Mouse (Mus musculus) MEL (cell line): ENCODE data around the gene Slc7a6os. TPM values are rescaled to one million over a fixed set of nuclear protein-coding genes. Genes with fewer than 3 reads are reported as not detected.
A peak's percentile ranks its signal among the peaks of the same experiment; 100 is the strongest.

Experiments used
- DNase-seq: peaks from one replicate; pipeline ENCODE4 v3.0.0; 2011; ENCODE audit warnings: low read depth, low spot score
- H3K27ac ChIP-seq: 2 replicates; pipeline ENCODE4 v1.5.1; 2012; ENCODE audit warnings: low read depth, mild to moderate bottlenecking, control low read depth, low read length, moderate library complexity; ENCODE audit not compliant: control insufficient read depth
- H3K27me3 ChIP-seq, 2 experiments: fragments of 150-350 bp in 1 of 2; sonication (generic) in 1 of 2; 2 replicates each; pipeline ENCODE4 v1.6.1; 2012; ENCODE audit warnings: low read length in 2 of 2, mild to moderate bottlenecking in 2 of 2, improper control_type of control experiment in 1 of 2, moderate library complexity in 1 of 2; ENCODE audit not compliant: insufficient read depth in 2 of 2, control insufficient read depth in 1 of 2
- H3K36me3 ChIP-seq, 2 experiments: 2 replicates each; pipeline ENCODE4 v1.6.1; 2012 to 2014; ENCODE audit warnings: low read length in 2 of 2, improper control_type of control experiment in 1 of 2, inconsistent platforms in 1 of 2, mild to moderate bottlenecking in 1 of 2; ENCODE audit not compliant: insufficient read depth in 2 of 2, control insufficient read depth in 1 of 2
- H3K4me1 ChIP-seq, 2 experiments: fragments of 150-350 bp in 1 of 2; sonication (generic) in 1 of 2; 2 replicates each; pipeline ENCODE4 v1.6.1; 2012; ENCODE audit warnings: low read length in 2 of 2, improper control_type of control experiment in 1 of 2, mild to moderate bottlenecking in 1 of 2; ENCODE audit not compliant: insufficient read depth in 2 of 2, control insufficient read depth in 1 of 2
- H3K4me3 ChIP-seq, 2 experiments: fragments of 150-350 bp in 1 of 2; sonication (generic) in 1 of 2; 2 replicates each; pipeline ENCODE4 v1.5.1; 2012; ENCODE audit warnings: low read depth in 2 of 2, low read length in 2 of 2, mild to moderate bottlenecking in 2 of 2, moderate library complexity in 2 of 2, control low read depth in 1 of 2, improper control_type of control experiment in 1 of 2; ENCODE audit not compliant: control insufficient read depth in 1 of 2, insufficient read depth in 1 of 2
- H3K79me2 ChIP-seq: 2 replicates; pipeline ENCODE4 v1.6.1; 2012; ENCODE audit warnings: mild to moderate bottlenecking, low read length, moderate library complexity; ENCODE audit not compliant: control insufficient read depth, poor library complexity, insufficient read depth
- H3K9ac ChIP-seq: 2 replicates; pipeline ENCODE4 v1.6.1; 2012; ENCODE audit warnings: low read depth, mild to moderate bottlenecking, control low read depth, low read length, moderate library complexity; ENCODE audit not compliant: control insufficient read depth, poor library complexity, severe bottlenecking
- H3K9me3 ChIP-seq: fragments of 150-350 bp; sonication (generic); replicated peaks from 2 replicates; pipeline ENCODE4 v1.6.1; 2012; ENCODE audit warnings: mild to moderate bottlenecking, low read length, improper control_type of control experiment, moderate library complexity; ENCODE audit not compliant: insufficient read depth
- BHLHE40 ChIP-seq: IDR thresholded peaks from 2 replicates; pipeline ENCODE4 v1.6.1; 2012; ENCODE audit warnings: low read depth, mild to moderate bottlenecking, inconsistent platforms, low read length, improper control_type of control experiment, borderline replicate concordance
- CHD2 ChIP-seq: IDR thresholded peaks from 2 replicates; pipeline ENCODE4 v1.6.1; 2011; ENCODE audit warnings: low read length, improper control_type of control experiment
- CTCF ChIP-seq, 3 experiments: IDR thresholded peaks in 2 of 3; conservative IDR thresholded peaks in 1 of 3; 2 replicates each; pipeline ENCODE4 v1.5.1; 2011 to 2012; ENCODE audit warnings: low read length in 3 of 3, low read depth in 2 of 3, mild to moderate bottlenecking in 2 of 3, improper control_type of control experiment in 1 of 3, inconsistent platforms in 1 of 3, mixed read lengths in 1 of 3, moderate library complexity in 1 of 3; ENCODE audit not compliant: control insufficient read depth in 1 of 3, insufficient read depth in 1 of 3, poor library complexity in 1 of 3, severe bottlenecking in 1 of 3
- GABPA ChIP-seq: IDR thresholded peaks from 2 replicates; pipeline ENCODE4 v1.6.1; 2012; ENCODE audit warnings: low read depth, mild to moderate bottlenecking, inconsistent platforms, low read length, improper control_type of control experiment, moderate library complexity
- JUND ChIP-seq: IDR thresholded peaks from 2 replicates; pipeline ENCODE4 v1.6.1; 2011; ENCODE audit warnings: low read depth, mild to moderate bottlenecking, improper control_type of control experiment, low read length
- MAZ ChIP-seq: IDR thresholded peaks from 2 replicates; pipeline ENCODE4 v1.6.1; 2012; ENCODE audit warnings: low read depth, mild to moderate bottlenecking, inconsistent platforms, low read length, improper control_type of control experiment
- MXI1 ChIP-seq: IDR thresholded peaks from 2 replicates; pipeline ENCODE4 v1.6.1; 2011; ENCODE audit warnings: mild to moderate bottlenecking, low read depth, low read length, improper control_type of control experiment
- MYB ChIP-seq: IDR thresholded peaks from 2 replicates; pipeline ENCODE4 v1.6.1; 2011; ENCODE audit warnings: mild to moderate bottlenecking, low read depth, low read length, improper control_type of control experiment
- NELFE ChIP-seq: IDR thresholded peaks from 2 replicates; pipeline ENCODE4 v1.6.1; 2011; ENCODE audit warnings: low read depth, low read length, improper control_type of control experiment
- POLR2A ChIP-seq, 2 experiments: IDR thresholded peaks; 2 replicates each; pipeline ENCODE4 v1.6.1; 2011 to 2012; ENCODE audit warnings: low read length in 2 of 2, mild to moderate bottlenecking in 2 of 2, control low read depth in 1 of 2, improper control_type of control experiment in 1 of 2, low read depth in 1 of 2, moderate library complexity in 1 of 2; ENCODE audit not compliant: control insufficient read depth in 1 of 2, insufficient read depth in 1 of 2, poor library complexity in 1 of 2
- POLR2AphosphoS5 ChIP-seq: IDR thresholded peaks from 2 replicates; pipeline ENCODE4 v1.6.1; 2012; ENCODE audit warnings: low read depth, borderline replicate concordance, mild to moderate bottlenecking, inconsistent platforms, low read length, moderate library complexity, mixed read lengths
- RCOR1 ChIP-seq: IDR thresholded peaks from 2 replicates; pipeline ENCODE4 v1.6.1; 2012; ENCODE audit warnings: low read depth, mild to moderate bottlenecking, inconsistent platforms, low read length, improper control_type of control experiment
- SIN3A ChIP-seq: IDR thresholded peaks from 2 replicates; pipeline ENCODE4 v1.6.1; 2012; ENCODE audit warnings: low read length, improper control_type of control experiment, inconsistent platforms
- TCF12 ChIP-seq: IDR thresholded peaks from 2 replicates; pipeline ENCODE4 v1.6.1; 2014; ENCODE audit warnings: low read depth, mild to moderate bottlenecking, inconsistent platforms, low read length, improper control_type of control experiment, moderate library complexity
- ZKSCAN1 ChIP-seq: IDR thresholded peaks from 2 replicates; pipeline ENCODE4 v1.6.1; 2012; ENCODE audit warnings: low read depth, mild to moderate bottlenecking, inconsistent platforms, low read length, improper control_type of control experiment, moderate library complexity
- ZMIZ1 ChIP-seq: IDR thresholded peaks from 2 replicates; pipeline ENCODE4 v1.6.1; 2012; ENCODE audit warnings: low read depth, mild to moderate bottlenecking, inconsistent platforms, low read length, improper control_type of control experiment, moderate library complexity
- ZNF384 ChIP-seq: IDR thresholded peaks from 2 replicates; pipeline ENCODE4 v1.6.1; 2012; ENCODE audit warnings: low read depth, mild to moderate bottlenecking, inconsistent platforms, low read length, improper control_type of control experiment
- polyA plus RNA-seq, 2 experiments: library from polyadenylated mRNA; stranded (reverse) in 1 of 2; unstranded in 1 of 2; fragments of >175 nt in 1 of 2; fragments of >200 nt in 1 of 2; gene quantifications; 2 replicates each; pipeline versions ENCODE4 v1.2.1 to v1.2.4; 2012; ENCODE audit warnings: low replicate concordance in 2 of 2, low read depth in 1 of 2; ENCODE audit not compliant: insufficient read length in 2 of 2, insufficient read depth in 1 of 2, missing spikeins in 1 of 2
- total RNA-seq: library from RNA; depleted of rRNA; stranded (reverse); fragments of 300-350 nt; gene quantifications from 2 replicates; pipeline ENCODE4 v1.2.3, GENCODE M21; 2012

The Slc7a6os gene
- total and polyA plus RNA-seq, 3 experiments, result 52.0 to 53.6 TPM; not detected in 1

DNA sequence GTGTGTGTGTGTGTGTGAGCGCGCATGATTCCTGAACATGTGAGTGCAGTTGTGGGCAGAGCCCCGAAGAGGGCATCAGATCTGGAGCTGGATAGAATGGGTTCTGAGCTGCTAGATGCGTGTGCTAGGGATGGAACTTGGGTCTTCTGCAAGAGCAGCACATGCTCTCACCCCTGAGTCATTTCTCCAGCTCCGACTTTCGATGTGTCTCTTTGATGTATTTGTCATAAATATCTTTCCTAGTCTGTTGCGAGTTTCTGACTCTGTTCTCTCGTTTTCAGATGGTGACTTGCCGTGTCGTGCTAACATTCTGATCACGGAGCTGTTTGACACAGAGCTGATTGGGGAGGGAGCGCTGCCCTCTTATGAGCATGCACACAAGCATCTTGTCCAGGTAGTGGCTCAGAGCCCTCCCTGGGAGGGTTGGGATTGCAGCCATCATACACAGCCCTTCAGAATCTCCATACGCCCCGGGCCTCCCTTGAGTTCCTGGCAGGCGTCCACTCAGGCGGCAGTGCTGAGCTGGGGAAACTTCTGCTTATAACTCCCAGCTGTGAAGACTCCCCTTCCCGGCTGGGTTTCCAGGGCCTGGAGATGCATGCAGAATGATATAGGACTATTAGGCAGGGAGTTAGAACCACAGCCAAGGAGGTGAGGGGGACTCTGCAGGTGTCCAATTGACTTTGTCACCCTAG is 24.0 kb upstream of the Slc7a6os start:
- peaks cover 2 to 21% of the 10 kb centered on the region in 2 experiments for H3K36me3 ChIP-seq
- no peak overlapping the region for H3K27ac ChIP-seq

DNA sequence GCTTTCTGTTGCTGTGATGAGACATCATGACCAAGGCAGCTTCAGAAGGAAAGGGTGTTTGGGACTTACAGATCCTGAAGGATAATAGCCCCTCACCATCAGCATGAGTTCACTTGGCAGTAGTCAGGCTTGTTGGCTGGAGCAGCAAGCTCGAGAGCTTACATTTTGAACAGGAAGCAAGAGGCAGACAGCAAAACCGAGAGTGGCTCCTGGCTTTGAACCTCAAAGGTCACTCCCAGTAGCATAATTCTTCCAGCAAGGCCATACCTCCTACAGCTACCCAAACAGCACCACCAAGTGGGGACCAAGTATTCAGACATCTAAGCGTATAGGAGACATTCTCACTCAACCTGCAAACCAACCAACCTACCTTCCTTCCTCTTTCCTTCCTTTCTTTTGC is 22.0 kb upstream of the Slc7a6os start:
- H3K27ac ChIP-seq, result no peak overlapping the region
- peak; percentile 16 for DNase-seq
- TF ChIP-seq CTCF (IDR thresholded peaks at IDR 0.05 in 2 of 3, conservative IDR thresholded peaks at IDR 0.05 in 1 of 3; ENCODE audit: control insufficient read depth in 1 of 3, insufficient read depth in 1 of 3, low read depth in 2 of 3, low read length in 3 of 3, poor library complexity in 1 of 3, severe bottlenecking in 1 of 3) (peak in 1 of 3 experiments; percentile 21; a peak in 2 of 6 replicates), MAZ (no peak), ZNF384 (no peak)
- no peaks in the 10 kb centered on the region for H3K79me2 ChIP-seq
- H3K4me1 ChIP-seq, result peaks cover 0 to 3% of the 10 kb centered on the region in 2 experiments; a peak in 1 of 4 replicates
- H3K9me3 ChIP-seq, result no peaks in the 10 kb centered on the region
- H3K27me3 ChIP-seq, result no peaks in the 10 kb centered on the region
- H3K4me3 ChIP-seq, result no peak overlapping the region
- H3K36me3 ChIP-seq, result peaks cover 2 to 25% of the 10 kb centered on the region in 2 experiments
- H3K9ac ChIP-seq, result no peak overlapping the region

More for the DNA sequence above, 24.0 kb upstream of the Slc7a6os start:
- H3K27me3 ChIP-seq, result no peaks in the 10 kb centered on the region
- no peak overlapping the region for H3K9ac ChIP-seq
- H3K79me2 ChIP-seq, result no peaks in the 10 kb centered on the region
- no peak for TF ChIP-seq POLR2A (IDR thresholded peaks at IDR 0.05; ENCODE audit: control insufficient read depth in 1 of 2, insufficient read depth in 1 of 2, low read depth in 1 of 2, low read length in 2 of 2, poor library complexity in 1 of 2)
- no peak for TF ChIP-seq GABPA
- TF ChIP-seq MYB, result no peak
- TF ChIP-seq POLR2AphosphoS5, result no peak
- TF ChIP-seq ZMIZ1, result no peak
- no peak for TF ChIP-seq ZKSCAN1
- TF ChIP-seq MXI1, result no peak
- TF ChIP-seq JUND, result no peak
- no peak for TF ChIP-seq CHD2
- no peak for TF ChIP-seq TCF12
- no peak for TF ChIP-seq RCOR1
- no peak for TF ChIP-seq SIN3A
- no peak for TF ChIP-seq BHLHE40
- no peak for TF ChIP-seq NELFE
- H3K9me3 ChIP-seq, result no peaks in the 10 kb centered on the region
- no peak for DNase-seq
- no peak overlapping the region for H3K4me3 ChIP-seq
- peaks cover 0 to 3% of the 10 kb centered on the region in 2 experiments; a peak in 1 of 4 replicates for H3K4me1 ChIP-seq
